Mouse (Mus musculus) midbrain, postnatal 0 days (tissue): ENCODE results near the gene Lig1. TPM values are rescaled to one million over a fixed set of nuclear protein-coding genes. Genes with fewer than 3 reads are reported as not detected.

ENCODE experiments used
- ATAC-seq: fragments of 200-750 bp; cut with Nextera tagmentation; 2 replicates; pipeline ENCODE4 v1.8.0; 2017; ENCODE audit warnings: moderate number of reproducible peaks, mild to moderate bottlenecking, moderate TSS enrichment, moderate library complexity; ENCODE audit not compliant: low FRiP score
- DNase-seq: peaks from one replicate; pipeline ENCODE4 v3.0.0-alpha.2; 2015; ENCODE audit warnings: low spot score
- H3K27ac ChIP-seq: fragments of 300-500 bp; sonication (generic); 2 replicates; pipeline ENCODE4 v1.5.1; 2014; ENCODE audit warnings: low read depth, mild to moderate bottlenecking, low read length, mixed read lengths
- H3K27me3 ChIP-seq: fragments of 300-500 bp; sonication (generic); 2 replicates; pipeline ENCODE4 v1.6.1; 2014; ENCODE audit warnings: low read length, control low read depth, mixed read lengths; ENCODE audit not compliant: insufficient read depth
- H3K36me3 ChIP-seq: fragments of 300-500 bp; sonication (generic); 2 replicates; pipeline ENCODE4 v1.6.1; 2014; ENCODE audit warnings: low read length, control low read depth, mixed read lengths; ENCODE audit not compliant: insufficient read depth
- H3K4me1 ChIP-seq: fragments of 300-500 bp; sonication (generic); 2 replicates; pipeline ENCODE4 v1.6.1; 2014; ENCODE audit warnings: mild to moderate bottlenecking, control low read depth, antibody characterized with exemption, low read length, mixed read lengths; ENCODE audit not compliant: insufficient read depth
- H3K4me2 ChIP-seq: fragments of 300-500 bp; sonication (generic); 2 replicates; pipeline ENCODE4 v1.6.1; 2014; ENCODE audit warnings: low read depth, mild to moderate bottlenecking, low read length, mixed read lengths; ENCODE audit not compliant: poor library complexity, severe bottlenecking
- H3K4me3 ChIP-seq: fragments of 300-500 bp; sonication (generic); 2 replicates; pipeline ENCODE4 v1.5.1; 2014; ENCODE audit warnings: low read depth, mild to moderate bottlenecking, low read length, moderate library complexity
- H3K9ac ChIP-seq: fragments of 300-500 bp; sonication (generic); replicated peaks from 2 replicates; pipeline ENCODE4 v1.6.1; 2014; ENCODE audit warnings: mild to moderate bottlenecking, low read length, moderate library complexity, mixed read lengths; ENCODE audit not compliant: poor library complexity, severe bottlenecking
- H3K9me3 ChIP-seq: fragments of 300-500 bp; sonication (generic); 2 replicates; pipeline ENCODE4 v1.6.1; 2016; ENCODE audit warnings: low read length, control low read depth
- CTCF ChIP-seq: IDR thresholded peaks from 2 replicates; pipeline ENCODE4 v1.5.1; 2016; ENCODE audit warnings: antibody characterized with exemption, mild to moderate bottlenecking
- WGBS: fragments of 180-500 bp; shearing (Covaris S2); extraction: QIAGEN DNeasy Blood & Tissue Kit; methylation state at CpG from one replicate; pipeline ENCODE4 v1.1.7; 2014; 5-methylcytosine and 5-hydroxymethylcytosine counted together
- polyA plus RNA-seq: library from polyadenylated mRNA; unstranded; fragments of >200 nt; fragmentation: Nextera tagmentation; extraction: Ambion mirVana; gene quantifications from 2 replicates; pipeline ENCODE4 v1.2.1, GENCODE M21; 2015
- total RNA-seq: library from RNA; depleted of rRNA; stranded (reverse); fragments of >200 nt; gene quantifications from 2 replicates; pipeline ENCODE4 v1.2.3, GENCODE M21; 2014; rRNA removed

Gene Lig1
- total RNA-seq (14.3 and 15.9 TPM in 2 replicates), polyA plus RNA-seq (33.7 and 35.3 TPM in 2 replicates)

DNA sequence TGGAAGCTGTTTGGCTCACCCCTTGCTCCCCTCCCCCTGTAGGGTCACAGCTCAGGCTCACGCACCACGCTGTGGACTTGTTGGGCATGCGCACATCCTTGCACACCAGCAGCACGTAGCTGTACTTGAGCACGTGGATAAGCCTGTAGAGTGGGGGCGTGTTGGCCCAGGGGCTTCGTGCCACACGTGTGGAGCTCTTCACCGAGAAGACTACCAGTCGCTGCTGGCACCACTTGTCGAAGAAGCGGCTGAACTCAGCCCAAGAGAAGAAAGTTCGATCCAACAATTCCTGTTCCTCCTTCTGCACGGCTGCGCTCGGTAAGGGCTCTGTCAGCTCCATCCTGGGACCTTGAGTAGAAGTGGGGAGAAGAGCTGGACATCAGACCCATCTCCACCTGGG is at the start of gene Lig1:
Gene Lig1, plus strand, starts transcription at position 203 of the 400 bp plus-strand sequence.
- no peaks in the 10 kb centered on the region for H3K27me3 ChIP-seq
- peak within 1 kb of the TSS; percentile 85 for H3K27ac ChIP-seq
- no peak for ATAC-seq
- H3K4me3 ChIP-seq = peak within 1 kb of the TSS; percentile 62
- peak within 1 kb of the TSS; percentile 66 for H3K4me2 ChIP-seq
- DNase-seq = no peak
- H3K9ac ChIP-seq = peak within 1 kb of the TSS; percentile 81
- peaks cover 10% of the 10 kb centered on the region; the same call in 1 of the 2 replicates for H3K36me3 ChIP-seq
- WGBS = 97% methylated on average over 16 of the region's 16 CpGs
- no peak for TF ChIP-seq CTCF
- no peaks in the 10 kb centered on the region for H3K9me3 ChIP-seq
- H3K4me1 ChIP-seq = peaks cover 7% of the 10 kb centered on the region

DNA sequence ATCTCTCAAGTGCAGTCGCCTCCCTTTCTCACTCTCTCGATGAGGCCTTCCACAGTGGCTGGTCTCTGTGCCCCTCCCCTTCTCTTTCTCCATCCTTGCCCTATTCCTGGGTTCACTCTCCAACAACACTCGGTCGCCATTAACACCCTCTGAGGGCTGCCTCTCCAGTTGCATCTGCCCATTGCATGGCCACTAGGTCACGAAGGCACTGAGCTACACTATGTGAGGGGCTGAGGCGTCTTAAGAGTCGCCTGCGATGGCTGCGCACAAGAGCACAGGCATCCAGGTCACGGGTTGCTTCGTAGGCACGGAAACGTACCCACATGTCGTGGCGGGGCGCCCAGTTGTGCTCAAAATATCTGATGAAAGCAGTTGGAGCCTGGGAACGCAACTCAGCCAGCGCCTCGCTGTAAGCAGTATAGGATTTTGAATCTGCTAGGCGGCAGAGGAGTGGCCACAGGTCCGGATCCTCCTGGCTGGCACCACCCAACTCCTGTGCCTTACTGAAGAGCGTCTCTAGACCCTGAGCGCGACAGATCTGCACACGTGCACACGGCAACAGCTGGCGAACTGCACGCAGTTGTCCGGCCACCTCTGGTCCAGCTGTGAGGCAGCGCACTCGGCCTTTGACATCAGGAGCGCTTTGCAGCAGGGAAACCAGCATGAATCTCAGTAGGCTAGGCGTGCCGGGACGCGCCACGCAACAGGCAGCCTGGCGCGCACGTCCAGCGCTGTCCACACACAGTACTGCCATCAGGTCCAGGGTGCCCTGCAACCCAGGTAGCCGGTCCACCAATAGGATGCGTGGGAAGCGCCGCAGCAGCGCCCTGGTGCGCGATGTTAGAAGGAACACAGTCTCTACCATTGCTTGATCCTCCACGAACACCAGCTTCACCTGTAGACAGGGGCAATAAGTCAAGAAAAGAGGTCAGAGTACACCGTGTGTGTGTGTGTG is 16.1 kb upstream of the Lig1 start:
- H3K4me2 ChIP-seq = no peak overlapping the region
- H3K27me3 ChIP-seq = no peaks in the 10 kb centered on the region
- no peaks in the 10 kb centered on the region for H3K9me3 ChIP-seq
- H3K9ac ChIP-seq = no peak overlapping the region
- no peak for TF ChIP-seq CTCF
- DNase-seq = no peak
- no peak overlapping the region for H3K4me3 ChIP-seq
- no peaks in the 10 kb centered on the region for H3K4me1 ChIP-seq
- 55% methylated on average over 50 of the region's 50 CpGs for WGBS
- peaks cover 15% of the 10 kb centered on the region for H3K36me3 ChIP-seq
- no peak overlapping the region for H3K27ac ChIP-seq
- ATAC-seq = peak; percentile 49; the same call in 1 of the 2 replicates

DNA sequence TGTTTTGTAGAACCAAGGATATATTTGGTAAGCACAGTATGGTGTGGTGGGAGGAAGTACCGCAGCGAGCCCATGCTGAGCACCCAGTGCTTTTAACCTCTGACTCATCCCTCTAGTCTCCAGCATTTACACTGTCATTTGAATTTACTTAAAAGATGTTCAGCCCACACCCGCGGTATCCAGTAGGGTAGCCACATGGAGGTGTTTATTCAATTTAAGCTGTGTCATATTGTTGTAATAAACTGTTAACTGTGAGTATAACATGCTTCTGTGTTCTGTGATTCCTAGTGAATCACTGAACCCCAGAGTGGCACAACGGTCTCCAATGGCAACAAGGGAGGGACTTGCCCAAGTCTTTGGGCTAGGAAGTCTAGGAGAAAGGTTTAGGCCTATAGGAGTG is 13.2 kb upstream of the Lig1 start:
- no peak for TF ChIP-seq CTCF
- no peak for ATAC-seq
- 81% methylated on average over 5 of the region's 5 CpGs for WGBS

DNA sequence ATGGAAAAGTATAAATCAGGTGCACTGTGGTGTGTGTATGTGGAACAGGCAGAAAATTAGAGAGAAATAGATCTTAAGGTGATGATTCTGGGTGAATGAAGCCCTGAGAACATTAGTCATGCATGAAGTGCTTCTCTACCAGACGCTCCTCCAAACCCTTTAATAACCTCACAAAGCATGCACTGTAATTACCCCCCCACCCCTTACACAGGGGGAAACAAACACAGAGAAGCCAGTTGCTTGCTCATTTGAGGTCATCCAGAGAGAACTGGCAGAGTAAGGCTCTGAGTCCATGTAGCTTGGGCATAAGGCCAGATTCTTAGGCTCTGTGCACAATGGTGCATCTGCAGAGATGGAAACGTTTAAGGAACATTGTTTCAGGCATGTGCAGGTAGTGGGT is 12.7 kb upstream of the Lig1 start:
- no peak for TF ChIP-seq CTCF
- Histone ChIP-seq H3K36me3 (peaks cover 14% of the 10 kb centered on the region), H3K9me3 (no peaks in the 10 kb centered on the region), H3K4me2 (no peak overlapping the region), H3K4me1 (no peaks in the 10 kb centered on the region), H3K4me3 (no peak overlapping the region), H3K27ac (no peak overlapping the region), H3K27me3 (no peaks in the 10 kb centered on the region), H3K9ac (no peak overlapping the region)
- DNase-seq = no peak
- no peak for ATAC-seq
- WGBS = 56% methylated on average over 2 of the region's 2 CpGs

More for the DNA sequence above, 13.2 kb upstream of the Lig1 start:
- Histone ChIP-seq H3K36me3 (peaks cover 15% of the 10 kb centered on the region), H3K27me3 (no peaks in the 10 kb centered on the region), H3K4me1 (no peaks in the 10 kb centered on the region), H3K9ac (no peak overlapping the region), H3K4me3 (no peak overlapping the region), H3K27ac (no peak overlapping the region), H3K9me3 (no peaks in the 10 kb centered on the region), H3K4me2 (no peak overlapping the region)
- DNase-seq = no peak

DNA sequence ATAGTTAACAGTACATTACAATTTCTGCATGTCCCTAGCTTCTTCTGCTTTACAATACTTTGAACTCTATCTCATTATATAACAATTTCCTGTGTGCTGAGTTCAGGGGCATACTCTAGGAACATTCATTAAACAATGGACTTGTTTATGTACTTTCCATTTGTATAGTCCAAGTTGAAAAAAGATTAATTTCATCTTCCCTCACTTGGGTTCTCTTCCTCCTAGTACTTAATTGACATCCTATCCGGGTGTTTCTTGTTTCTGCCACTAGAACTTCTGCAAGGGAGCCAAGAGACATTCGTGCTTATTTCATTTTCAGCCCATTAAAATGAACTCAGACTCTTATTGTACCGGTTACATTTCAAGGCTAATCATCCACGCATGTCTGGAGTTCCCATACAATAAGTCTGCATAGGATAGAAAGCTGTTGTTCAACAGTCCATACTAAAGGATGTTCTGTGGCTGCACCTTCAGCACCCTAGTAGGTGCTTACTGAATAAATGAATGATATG is 8.3 kb upstream of the Lig1 start:
- Histone ChIP-seq H3K4me2 (no peak overlapping the region), H3K4me3 (no peak overlapping the region), H3K9me3 (no peaks in the 10 kb centered on the region), H3K27me3 (no peaks in the 10 kb centered on the region), H3K4me1 (no peaks in the 10 kb centered on the region), H3K36me3 (0 out of 2 replicates have a peak, but pooled peaks cover 4% of the 10 kb centered on the region), H3K27ac (no peak overlapping the region), H3K9ac (no peak overlapping the region)
- 95% methylated on average over 4 of the region's 4 CpGs for WGBS
- no peak for DNase-seq
- no peak for TF ChIP-seq CTCF
- ATAC-seq = no peak

DNA sequence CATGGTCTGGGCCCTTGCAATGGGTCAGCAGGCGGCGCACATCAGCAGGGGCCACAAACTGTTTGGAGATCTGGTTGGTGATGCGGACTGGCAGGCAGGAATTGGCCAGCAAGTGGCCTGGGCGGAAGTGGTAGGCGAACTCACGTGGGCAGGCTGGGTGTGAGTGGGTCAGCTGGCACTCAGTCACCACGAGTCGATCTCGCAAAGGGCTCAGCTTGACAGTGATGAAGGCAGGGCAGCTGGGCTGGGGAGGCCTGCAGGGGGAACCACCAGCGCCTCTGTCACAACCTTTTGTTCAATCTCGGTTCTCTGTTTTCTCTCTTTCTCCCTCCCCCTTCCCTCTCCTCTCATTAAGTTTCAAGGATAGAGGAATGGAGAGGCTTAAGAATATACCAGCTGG is 7.7 kb upstream of the Lig1 start:
- no peak for TF ChIP-seq CTCF
- H3K9ac ChIP-seq = no peak overlapping the region
- 72% methylated on average over 11 of the region's 11 CpGs for WGBS
- no peaks in the 10 kb centered on the region for H3K4me1 ChIP-seq
- H3K4me2 ChIP-seq = no peak overlapping the region
- DNase-seq (no peak), ATAC-seq (no peak)
- no peak overlapping the region for H3K4me3 ChIP-seq
- H3K27ac ChIP-seq = no peak overlapping the region
- 0 out of 2 replicates have a peak, but pooled peaks cover 4% of the 10 kb centered on the region for H3K36me3 ChIP-seq
- no peaks in the 10 kb centered on the region for H3K9me3 ChIP-seq
- no peaks in the 10 kb centered on the region for H3K27me3 ChIP-seq
